Mouse (Mus musculus): ENCODE results near the gene Myod1. TPM values are rescaled to one million over a fixed set of nuclear protein-coding genes. Genes with fewer than 3 reads are reported as not detected.

Myod1 gene
- polyA plus RNA-seq, 1 experiment from 2014 or later = 0.19 TPM

DNA sequence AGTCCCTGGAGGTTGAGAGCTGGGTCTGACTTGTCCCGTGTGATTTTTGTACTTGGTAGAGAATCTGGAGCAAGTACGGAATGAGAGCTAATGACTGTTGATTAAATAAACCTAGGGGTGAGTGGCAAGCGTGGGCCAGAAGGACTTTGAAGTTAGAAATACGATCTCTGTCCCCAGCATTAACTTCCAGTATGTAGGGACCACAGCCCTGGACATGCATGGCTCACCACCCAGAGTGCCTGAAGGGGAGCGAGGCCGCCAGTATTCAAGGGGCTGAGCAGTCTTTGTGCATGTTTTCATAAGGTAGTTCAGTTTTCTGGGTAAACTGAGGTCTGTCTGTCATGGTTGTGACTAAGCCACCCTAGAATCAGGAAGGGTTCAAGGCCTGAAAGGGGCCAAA lies 19.3 kb downstream of the Myod1 start:
- Histone ChIP-seq H3K36me3 (ENCODE audit: control insufficient read depth, insufficient read depth, low read length) (no peaks in the 10 kb centered on the region), H3K4me1 (ENCODE audit: control insufficient read depth, insufficient read depth, low read length) (peaks cover 28% of the 10 kb centered on the region), H3K27ac (ENCODE audit: low read length) (no peak overlapping the region), H3K4me2 (ENCODE audit: low read length) (peak overlapping the region; percentile 91), H3K9ac (ENCODE audit: low read depth, low read length) (peak overlapping the region; percentile 98), H3K9me3 (replicated peaks; ENCODE audit: control insufficient read depth, low read length, poor library complexity, severe bottlenecking) (no peaks in the 10 kb centered on the region), H3K27me3 (ENCODE audit: control insufficient read depth, insufficient read depth, low read depth, low read length) (peaks cover 9% of the 10 kb centered on the region), H3K4me3 (ENCODE audit: low read depth, low read length) (peak overlapping the region; percentile 92)
- WGBS = 38% methylated on average over 6 of the region's 6 CpGs
- no peak for ATAC-seq

DNA sequence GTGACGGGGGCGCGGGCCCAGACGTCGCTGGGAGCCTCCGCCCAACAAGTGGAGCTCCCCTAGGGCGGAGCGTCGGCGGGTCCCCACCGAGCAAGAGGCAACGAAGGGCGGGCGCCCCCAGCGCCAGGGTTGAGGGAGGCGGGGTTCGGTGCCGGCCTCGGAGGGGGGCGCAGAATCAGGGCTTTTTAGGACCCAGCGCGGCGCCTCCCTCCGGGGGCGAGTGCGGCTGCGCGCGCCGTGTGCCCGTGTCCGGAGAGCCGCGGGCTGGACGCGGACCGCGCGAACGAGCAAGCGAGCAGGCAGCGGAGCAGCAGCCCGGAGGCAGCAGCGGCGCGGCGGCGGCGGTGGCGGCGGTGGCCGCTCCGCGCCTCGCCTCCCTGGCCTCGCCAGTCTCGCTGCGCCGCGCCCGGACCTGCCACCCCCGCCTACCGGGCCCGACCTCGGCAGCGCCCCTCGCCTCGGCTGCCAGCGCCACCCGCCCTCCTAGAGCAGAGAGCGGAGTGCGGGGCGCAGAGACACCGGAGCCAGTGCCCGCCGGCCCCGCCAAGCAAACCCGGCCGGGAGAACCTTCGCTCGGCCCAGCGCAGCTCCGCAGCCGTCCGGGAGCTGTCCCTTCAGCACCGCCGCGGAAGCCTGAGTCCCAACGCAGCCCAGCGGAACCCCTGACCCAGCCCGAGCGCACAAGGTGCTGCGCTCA lies 20.1 kb downstream of the Myod1 start, which contains the start of gene Kcnc1:
Gene Kcnc1 (plus strand): TSS at position 267 of the 697 bp plus-strand sequence.
- Histone ChIP-seq H3K27ac (ENCODE audit: low read length) (peak within 1 kb of the TSS; percentile 89), H3K4me2 (ENCODE audit: low read length) (peak within 1 kb of the TSS; percentile 91), H3K9ac (ENCODE audit: low read depth, low read length) (peak within 1 kb of the TSS; percentile 98), H3K36me3 (ENCODE audit: control insufficient read depth, insufficient read depth, low read length) (no peaks in the 10 kb centered on the region), H3K4me3 (ENCODE audit: low read depth, low read length) (peak within 1 kb of the TSS; percentile 92), H3K27me3 (ENCODE audit: control insufficient read depth, insufficient read depth, low read depth, low read length) (peaks cover 9% of the 10 kb centered on the region), H3K4me1 (ENCODE audit: control insufficient read depth, insufficient read depth, low read length) (peaks cover 35% of the 10 kb centered on the region), H3K9me3 (replicated peaks; ENCODE audit: control insufficient read depth, low read length, poor library complexity, severe bottlenecking) (no peaks in the 10 kb centered on the region)
- ATAC-seq = peak; percentile 75
- under 1% methylated on average over 43 of the region's 93 CpGs for WGBS

DNA sequence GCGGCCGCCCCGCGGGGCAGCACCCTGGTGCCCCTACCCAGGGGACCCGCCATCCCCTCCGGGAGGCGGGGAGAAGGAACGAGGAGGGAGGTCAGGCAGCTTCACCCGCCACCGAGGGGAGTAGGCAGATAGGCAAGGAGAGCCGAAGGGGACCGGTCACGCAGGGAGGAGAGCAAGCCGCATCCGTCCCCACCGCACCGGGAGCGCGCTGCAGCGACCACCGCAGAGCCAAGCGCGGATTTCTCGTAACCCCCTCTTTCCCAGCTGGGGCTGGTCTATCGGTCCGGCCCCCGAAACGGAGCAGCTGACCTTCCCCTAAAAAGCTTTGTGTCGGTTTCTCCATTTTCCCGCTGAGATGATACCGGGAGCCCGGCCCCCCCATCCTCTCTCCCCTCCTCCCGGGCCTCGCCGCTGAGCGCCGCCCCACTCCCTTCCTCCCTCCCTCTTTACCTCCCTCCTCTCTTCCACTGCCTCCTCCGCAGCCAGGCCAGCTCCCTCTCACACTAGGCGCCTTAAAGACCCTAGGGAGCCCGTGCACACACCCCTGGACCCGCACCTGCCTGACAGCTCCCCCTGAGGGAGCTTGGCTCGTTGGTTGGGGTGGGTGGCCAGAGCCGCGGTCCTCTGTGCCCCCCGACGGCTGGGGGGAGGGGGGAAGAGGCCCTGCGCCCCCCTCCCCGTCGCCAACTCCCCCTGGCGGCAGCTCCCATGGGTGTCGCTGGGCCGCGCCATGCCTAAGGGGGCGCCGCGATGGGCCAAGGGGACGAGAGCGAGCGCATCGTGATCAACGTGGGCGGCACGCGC lies 20.9 kb downstream of the Myod1 start:
- H3K4me2 ChIP-seq (ENCODE audit: low read length) = peak overlapping the region; percentile 91
- no peaks in the 10 kb centered on the region for H3K9me3 ChIP-seq (replicated peaks; ENCODE audit: control insufficient read depth, low read length, poor library complexity, severe bottlenecking)
- H3K27ac ChIP-seq (ENCODE audit: low read length) = peak overlapping the region; percentile 89
- H3K9ac ChIP-seq (ENCODE audit: low read depth, low read length) = peak overlapping the region; percentile 98
- H3K27me3 ChIP-seq (ENCODE audit: control insufficient read depth, insufficient read depth, low read depth, low read length) = peaks cover 9% of the 10 kb centered on the region
- ATAC-seq = peak; percentile 59
- peaks cover 38% of the 10 kb centered on the region for H3K4me1 ChIP-seq (ENCODE audit: control insufficient read depth, insufficient read depth, low read length)
- peak overlapping the region; percentile 92 for H3K4me3 ChIP-seq (ENCODE audit: low read depth, low read length)
- under 1% methylated on average over 50 of the region's 64 CpGs for WGBS
- H3K36me3 ChIP-seq (ENCODE audit: control insufficient read depth, insufficient read depth, low read length) = no peaks in the 10 kb centered on the region

DNA sequence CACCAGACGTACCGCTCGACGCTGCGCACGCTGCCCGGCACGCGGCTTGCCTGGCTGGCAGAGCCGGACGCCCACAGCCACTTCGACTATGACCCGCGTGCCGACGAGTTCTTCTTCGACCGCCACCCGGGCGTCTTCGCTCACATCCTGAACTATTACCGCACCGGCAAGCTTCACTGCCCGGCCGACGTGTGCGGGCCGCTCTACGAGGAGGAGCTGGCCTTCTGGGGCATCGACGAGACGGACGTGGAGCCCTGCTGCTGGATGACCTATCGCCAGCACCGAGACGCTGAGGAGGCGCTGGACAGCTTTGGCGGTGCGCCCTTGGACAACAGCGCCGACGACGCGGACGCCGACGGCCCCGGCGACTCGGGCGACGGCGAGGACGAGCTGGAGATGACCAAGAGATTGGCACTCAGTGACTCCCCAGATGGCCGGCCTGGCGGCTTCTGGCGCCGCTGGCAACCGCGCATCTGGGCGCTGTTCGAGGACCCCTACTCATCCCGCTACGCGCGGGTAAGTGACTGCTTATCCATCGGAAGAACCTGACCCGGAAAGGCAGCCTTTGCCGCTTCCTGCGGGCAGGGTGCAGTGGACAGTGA lies 21.6 kb downstream of the Myod1 start:
- Histone ChIP-seq H3K4me3 (ENCODE audit: low read depth, low read length) (peak overlapping the region; percentile 92), H3K4me2 (ENCODE audit: low read length) (peak overlapping the region; percentile 91), H3K9ac (ENCODE audit: low read depth, low read length) (peak overlapping the region; percentile 98), H3K9me3 (replicated peaks; ENCODE audit: control insufficient read depth, low read length, poor library complexity, severe bottlenecking) (no peaks in the 10 kb centered on the region), H3K27ac (ENCODE audit: low read length) (peak overlapping the region; percentile 89), H3K27me3 (ENCODE audit: control insufficient read depth, insufficient read depth, low read depth, low read length) (peaks cover 9% of the 10 kb centered on the region), H3K4me1 (ENCODE audit: control insufficient read depth, insufficient read depth, low read length) (peaks cover 42% of the 10 kb centered on the region), H3K36me3 (ENCODE audit: control insufficient read depth, insufficient read depth, low read length) (no peaks in the 10 kb centered on the region)
- 9% methylated on average over 70 of the region's 70 CpGs for WGBS
- ATAC-seq = no peak

- Histone ChIP-seq H3K4me1 (ENCODE audit: control insufficient read depth, insufficient read depth, low read length) (peaks cover 43% of the 10 kb centered on the region), H3K36me3 (ENCODE audit: control insufficient read depth, insufficient read depth, low read length) (no peaks in the 10 kb centered on the region)
- 59% methylated on average over 4 of the region's 4 CpGs for WGBS
Observed at GRCm38 (mm10) chr7:46398612-46399011, 22.3 kb downstream of the Myod1 start.

GRCm38 (mm10) chr7:46399676-46400075 lies 23.4 kb downstream of the Myod1 start:
- Histone ChIP-seq H3K4me1 (ENCODE audit: control insufficient read depth, insufficient read depth, low read length) (peaks cover 43% of the 10 kb centered on the region), H3K9me3 (replicated peaks; ENCODE audit: control insufficient read depth, low read length, poor library complexity, severe bottlenecking) (no peaks in the 10 kb centered on the region), H3K27ac (ENCODE audit: low read length) (no peak overlapping the region), H3K9ac (ENCODE audit: low read depth, low read length) (peak overlapping the region; percentile 65), H3K36me3 (ENCODE audit: control insufficient read depth, insufficient read depth, low read length) (no peaks in the 10 kb centered on the region), H3K4me2 (ENCODE audit: low read length) (peak overlapping the region; percentile 91), H3K4me3 (ENCODE audit: low read depth, low read length) (peak overlapping the region; percentile 92), H3K27me3 (ENCODE audit: control insufficient read depth, insufficient read depth, low read depth, low read length) (peaks cover 5% of the 10 kb centered on the region)
- WGBS = 92% methylated on average over 1 of the region's 1 CpGs
- ATAC-seq = no peak

More at GRCm38 (mm10) chr7:46398612-46399011, 22.3 kb downstream of the Myod1 start:
- no peaks in the 10 kb centered on the region for H3K9me3 ChIP-seq (replicated peaks; ENCODE audit: control insufficient read depth, low read length, poor library complexity, severe bottlenecking)
- H3K4me2 ChIP-seq (ENCODE audit: low read length) = peak overlapping the region; percentile 91
- peak overlapping the region; percentile 92 for H3K4me3 ChIP-seq (ENCODE audit: low read depth, low read length)
- H3K27ac ChIP-seq (ENCODE audit: low read length) = no peak overlapping the region
- no peak for ATAC-seq
- peaks cover 9% of the 10 kb centered on the region for H3K27me3 ChIP-seq (ENCODE audit: control insufficient read depth, insufficient read depth, low read depth, low read length)
- peak overlapping the region; percentile 50 for H3K9ac ChIP-seq (ENCODE audit: low read depth, low read length)

- Histone ChIP-seq H3K9ac (ENCODE audit: low read depth, low read length) (peak overlapping the region; percentile 65), H3K36me3 (ENCODE audit: control insufficient read depth, insufficient read depth, low read length) (no peaks in the 10 kb centered on the region), H3K4me3 (ENCODE audit: low read depth, low read length) (peak overlapping the region; percentile 92), H3K9me3 (replicated peaks; ENCODE audit: control insufficient read depth, low read length, poor library complexity, severe bottlenecking) (no peaks in the 10 kb centered on the region), H3K4me2 (ENCODE audit: low read length) (peak overlapping the region; percentile 91), H3K27ac (ENCODE audit: low read length) (peak overlapping the region; percentile 50; the same call in 1 of the 2 replicates), H3K4me1 (ENCODE audit: control insufficient read depth, insufficient read depth, low read length) (peaks cover 43% of the 10 kb centered on the region), H3K27me3 (ENCODE audit: control insufficient read depth, insufficient read depth, low read depth, low read length) (peaks cover under 1% of the 10 kb centered on the region; the same call in 1 of the 2 replicates)
- 25% methylated on average over 7 of the region's 8 CpGs for WGBS
- 0 out of 2 replicates have a peak, but pooled peaks have one; percentile 9 for ATAC-seq
Observed at GRCm38 (mm10) chr7:46400346-46400745, 24.1 kb downstream of the Myod1 start.

GRCm38 (mm10) chr7:46401371-46402180 lies 25.3 kb downstream of the Myod1 start:
- Histone ChIP-seq H3K4me3 (ENCODE audit: low read depth, low read length) (peak overlapping the region; percentile 92), H3K36me3 (ENCODE audit: control insufficient read depth, insufficient read depth, low read length) (no peaks in the 10 kb centered on the region), H3K9me3 (replicated peaks; ENCODE audit: control insufficient read depth, low read length, poor library complexity, severe bottlenecking) (no peaks in the 10 kb centered on the region), H3K4me2 (ENCODE audit: low read length) (peak overlapping the region; percentile 91), H3K27me3 (ENCODE audit: control insufficient read depth, insufficient read depth, low read depth, low read length) (no peaks in the 10 kb centered on the region), H3K27ac (ENCODE audit: low read length) (no peak overlapping the region), H3K9ac (ENCODE audit: low read depth, low read length) (no peak overlapping the region), H3K4me1 (ENCODE audit: control insufficient read depth, insufficient read depth, low read length) (peaks cover 39% of the 10 kb centered on the region)
- no peak for ATAC-seq
- 79% methylated on average over 3 of the region's 3 CpGs for whole genome bisulfite sequencing

Data from midbrain, embryonic 16.5 days (tissue).